Mouse (Mus musculus) cortical plate, adult 2 months (tissue): Measurements from ENCODE around the gene Olfr10. TPM values are rescaled to one million over a fixed set of nuclear protein-coding genes. Genes with fewer than 3 reads are reported as not detected.
"Not testable (repeated sequence)": the region's sequence is repeated elsewhere in the genome, so short reads cannot be mapped to it uniquely, and the experiment has no call there.

Source experiments
- H3K27ac ChIP-seq: fragments of 200-500 bp; 2 replicates; pipeline ENCODE4 v1.5.1; 2012; ENCODE audit warnings: low read length, control low read depth, inconsistent platforms; ENCODE audit not compliant: insufficient read depth
- H3K4me1 ChIP-seq: fragments of 200-500 bp; 2 replicates; pipeline ENCODE4 v1.6.1; 2011; ENCODE audit warnings: low read length; ENCODE audit not compliant: control insufficient read depth, insufficient read depth
- H3K4me3 ChIP-seq: fragments of 200-500 bp; 2 replicates; pipeline ENCODE4 v1.5.1; 2011; ENCODE audit warnings: mild to moderate bottlenecking, low read length, control low read depth; ENCODE audit not compliant: insufficient read depth
- CTCF ChIP-seq: fragments of 200-500 bp; IDR thresholded peaks from 2 replicates; pipeline ENCODE4 v1.5.1; 2011; ENCODE audit warnings: mild to moderate bottlenecking, control low read depth, low read length; ENCODE audit not compliant: insufficient read depth; ENCODE audit errors: extremely low read depth
- POLR2A ChIP-seq: fragments of 200-500 bp; IDR thresholded peaks from 2 replicates; pipeline ENCODE4 v1.6.1; 2011; ENCODE audit warnings: mild to moderate bottlenecking, low read length, control low read depth; ENCODE audit not compliant: insufficient read depth; ENCODE audit errors: extremely low read depth
- polyA plus RNA-seq: library from polyadenylated mRNA; depleted of rRNA; stranded (reverse); fragments of >200 nt; gene quantifications from 2 replicates; pipeline ENCODE4 v1.2.3, GENCODE M21; 2012

Gene Olfr10
- polyA plus RNA-seq, 1 experiment, result not detected

- TF ChIP-seq POLR2A, result no peak
- TF ChIP-seq CTCF, result no peak
- Histone ChIP-seq H3K4me3 (no peak overlapping the region), H3K4me1 (no peaks in the 10 kb centered on the region), H3K27ac (no peak overlapping the region)
Observed at GRCm38 (mm10) chr11:49267316-49267715, 37.2 kb upstream of the Olfr10 start.

GRCm38 (mm10) chr11:49267970-49268579 is 36.5 kb upstream of the Olfr10 start:
- H3K4me1 ChIP-seq, result no peaks in the 10 kb centered on the region
- TF ChIP-seq POLR2A (no peak), CTCF (no peak)
- no peak overlapping the region for H3K27ac ChIP-seq

GRCm38 (mm10) chr11:49269761-49270160 is 34.8 kb upstream of the Olfr10 start:
- no peaks in the 10 kb centered on the region for H3K4me1 ChIP-seq
- H3K4me3 ChIP-seq, result no peak overlapping the region
- no peak overlapping the region for H3K27ac ChIP-seq
- TF ChIP-seq CTCF (no peak), POLR2A (no peak)

More at GRCm38 (mm10) chr11:49267970-49268579, 36.5 kb upstream of the Olfr10 start:
- H3K4me3 ChIP-seq, result no peak overlapping the region

GRCm38 (mm10) chr11:49270368-49270767 is 34.2 kb upstream of the Olfr10 start:
- no peak for TF ChIP-seq POLR2A
- no peak for TF ChIP-seq CTCF
- H3K27ac ChIP-seq, result no peak overlapping the region
- H3K4me1 ChIP-seq, result no peaks in the 10 kb centered on the region
- no peak overlapping the region for H3K4me3 ChIP-seq

DNA sequence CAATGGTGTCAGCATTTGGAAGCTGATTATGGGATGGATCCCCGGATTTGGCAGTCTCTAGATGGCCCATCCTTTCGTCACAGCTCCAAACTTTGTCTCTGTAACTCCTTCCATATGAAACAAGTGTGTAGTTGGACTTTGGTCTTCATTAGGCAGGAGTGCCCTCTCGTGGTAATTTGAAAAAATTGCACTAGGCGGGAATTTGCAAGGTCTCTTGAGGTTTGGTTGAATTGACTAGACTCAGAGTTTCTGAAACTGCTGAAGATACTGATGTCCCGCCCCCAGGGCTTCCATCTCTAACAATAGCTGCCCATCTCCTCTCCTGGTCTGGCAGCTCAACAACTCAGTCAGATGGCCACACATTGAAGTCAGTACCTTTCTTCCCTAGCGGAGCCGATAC is 33.2 kb upstream of the Olfr10 start:
- Histone ChIP-seq H3K27ac (no peak overlapping the region), H3K4me3 (no peak overlapping the region), H3K4me1 (no peaks in the 10 kb centered on the region)
- TF ChIP-seq CTCF, result peak; percentile 56; the same call in 1 of the 2 replicates
- TF ChIP-seq POLR2A, result no peak

- Histone ChIP-seq H3K27ac (no peak overlapping the region), H3K4me1 (no peaks in the 10 kb centered on the region), H3K4me3 (no peak overlapping the region)
- TF ChIP-seq POLR2A (no peak), CTCF (no peak)
Observed at GRCm38 (mm10) chr11:49273834-49274519, 30.6 kb upstream of the Olfr10 start.

DNA sequence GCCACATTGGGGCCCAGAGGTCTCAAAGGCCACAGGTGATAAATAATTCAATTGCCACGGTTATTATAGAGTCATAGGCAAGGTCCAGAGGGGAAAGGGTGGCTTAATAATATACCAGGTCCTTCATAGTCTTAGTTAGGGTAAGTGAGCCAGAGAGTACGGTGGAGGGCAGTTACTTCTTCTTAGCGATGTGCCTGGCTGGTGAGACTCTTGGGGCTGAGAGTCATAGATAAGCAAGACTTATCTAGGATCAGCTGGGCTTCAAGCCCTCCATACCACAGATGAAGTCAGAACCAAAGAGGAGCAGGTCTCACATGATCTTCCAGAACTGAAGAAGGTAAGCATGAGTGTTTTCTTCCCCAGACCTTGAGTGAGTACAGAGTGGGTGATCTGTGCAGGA is 26.3 kb upstream of the Olfr10 start, which contains the start of gene Olfr1393:
TSS of gene Olfr1393 (plus strand) at position 83 of the 400 bp plus-strand sequence.
- no peak within 1 kb of the TSS for H3K4me3 ChIP-seq
- H3K4me1 ChIP-seq, result no peaks in the 10 kb centered on the region
- TF ChIP-seq POLR2A, result no peak
- no peak for TF ChIP-seq CTCF
- no peak within 1 kb of the TSS for H3K27ac ChIP-seq

DNA sequence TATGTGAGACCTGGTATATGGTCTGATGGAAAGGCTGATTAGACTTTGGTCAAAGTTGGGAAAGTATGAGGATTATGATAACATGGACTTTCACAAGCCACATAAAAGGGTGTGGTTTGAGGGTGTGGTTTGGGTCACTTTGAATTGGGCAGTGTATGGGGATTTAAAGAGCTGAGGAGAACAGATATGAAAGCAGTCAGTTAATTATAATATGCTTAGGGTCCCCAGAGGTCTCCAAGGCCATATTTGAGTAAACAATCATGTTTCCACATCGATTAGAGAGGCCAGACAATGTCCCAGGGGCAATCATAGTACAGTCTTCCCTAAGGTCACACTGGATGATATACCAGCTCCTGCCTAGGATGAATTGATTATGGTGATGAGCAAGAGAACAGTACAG is 19.6 kb upstream of the Olfr10 start, which contains the start of gene Olfr1392:
TSS of gene Olfr1392 (plus strand) at position 301 of the 400 bp plus-strand sequence.
- not testable (repeated sequence) for H3K27ac ChIP-seq, H3K4me3 ChIP-seq, H3K4me1 ChIP-seq

DNA sequence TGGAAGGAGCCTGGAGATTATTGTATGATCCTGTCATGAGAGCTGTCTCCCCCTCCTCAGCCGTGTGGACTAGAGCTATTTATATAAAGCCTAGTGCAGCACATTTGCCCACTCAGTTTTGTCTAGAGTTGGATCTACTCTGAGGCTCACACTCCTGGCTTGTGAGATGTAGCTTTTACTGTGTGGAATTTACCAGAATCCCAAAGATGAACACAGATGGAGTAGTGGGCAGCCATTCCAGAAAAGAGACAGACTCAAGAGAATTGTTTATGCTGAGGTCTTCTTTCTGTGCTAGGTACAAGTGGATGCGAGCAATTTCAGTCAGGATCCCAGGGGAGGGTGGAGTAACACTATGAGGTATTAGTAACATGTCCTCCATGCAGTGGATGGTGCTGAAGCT is 17.3 kb upstream of the Olfr10 start:
- H3K4me1 ChIP-seq, result no peaks in the 10 kb centered on the region
- TF ChIP-seq CTCF, result no peak
- H3K4me3 ChIP-seq, result no peak overlapping the region
- H3K27ac ChIP-seq, result no peak overlapping the region

DNA sequence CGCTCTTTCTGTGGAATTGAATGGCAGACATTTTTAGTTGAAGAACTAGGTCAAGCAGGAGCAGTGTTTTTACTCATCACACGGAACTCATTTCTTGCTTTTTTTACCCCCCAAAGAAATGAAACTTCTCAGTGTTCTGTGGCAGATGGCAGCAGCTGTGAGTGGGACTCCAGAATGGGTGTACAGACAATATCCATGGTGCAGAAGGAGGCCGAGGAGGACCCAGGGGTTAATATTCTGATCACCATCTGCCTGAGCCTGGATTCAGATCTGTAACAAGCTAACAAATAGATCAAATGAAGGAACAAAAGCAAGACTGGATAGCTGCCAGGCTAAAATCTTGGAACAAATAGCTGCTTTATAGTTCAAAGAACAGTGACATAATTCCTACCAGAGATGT is 11.8 kb upstream of the Olfr10 start:
- H3K4me1 ChIP-seq, result no peaks in the 10 kb centered on the region; the same call in 1 of the 2 replicates
- no peak overlapping the region for H3K27ac ChIP-seq
- TF ChIP-seq POLR2A (no peak), CTCF (no peak)
- no peak overlapping the region for H3K4me3 ChIP-seq

DNA sequence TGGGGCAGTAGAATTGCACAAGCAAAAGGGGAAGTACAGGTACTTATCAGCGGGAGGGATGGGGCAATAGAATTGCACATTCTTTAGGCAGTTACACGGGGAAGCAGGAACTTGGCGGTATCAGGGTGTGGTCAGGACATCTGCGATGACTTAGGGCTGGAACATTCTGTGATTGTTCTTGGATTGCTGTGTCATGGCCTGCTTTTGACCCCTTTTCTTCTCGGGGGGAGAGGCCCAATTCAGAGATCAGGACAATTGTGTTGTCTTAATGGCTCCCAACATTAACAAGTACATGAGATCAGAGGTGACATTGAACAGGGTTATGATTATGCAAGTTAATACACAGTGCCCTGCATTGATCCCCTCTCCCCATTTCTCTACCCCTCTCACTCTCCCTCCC is 4.0 kb downstream of the Olfr10 start:
- H3K4me1 ChIP-seq, H3K27ac ChIP-seq, H3K4me3 ChIP-seq: not testable (repeated sequence)
